Mouse (Mus musculus) intestine, postnatal 0 days (tissue): ENCODE measurements at regions not wholly inside any gene's neighbourhood (a gene's known extent, or its start where the extent isn't known, plus 50 kb on each side); places are given as distances from the start of the nearest gene placed in this dataset.

Experiments
- ATAC-seq: fragments of 200-750 bp; cut with Nextera tagmentation; 2 replicates; pipeline ENCODE4 v1.8.0; 2017; ENCODE audit warnings: mild to moderate bottlenecking, moderate TSS enrichment, moderate library complexity
- H3K27ac ChIP-seq: fragments of 300-500 bp; sonication (generic); 2 replicates; pipeline ENCODE4 v1.5.1; 2014; ENCODE audit warnings: mild to moderate bottlenecking, low read depth, low read length, moderate library complexity
- H3K27me3 ChIP-seq: fragments of 300-500 bp; sonication (generic); replicated peaks from 2 replicates; pipeline ENCODE4 v1.6.1; 2014; ENCODE audit warnings: low read length, mixed read lengths; ENCODE audit not compliant: control insufficient read depth, insufficient read depth
- H3K36me3 ChIP-seq: fragments of 300-500 bp; sonication (generic); 2 replicates; pipeline ENCODE4 v1.6.1; 2014; ENCODE audit warnings: mild to moderate bottlenecking, moderate library complexity; ENCODE audit not compliant: control insufficient read depth, insufficient read depth
- H3K4me1 ChIP-seq: fragments of 300-500 bp; sonication (generic); replicated peaks from 2 replicates; pipeline ENCODE4 v1.6.1; 2014; ENCODE audit warnings: antibody characterized with exemption, low read length, mixed read lengths; ENCODE audit not compliant: control insufficient read depth, insufficient read depth
- H3K4me2 ChIP-seq: fragments of 300-500 bp; sonication (generic); replicated peaks from 2 replicates; pipeline ENCODE4 v1.6.1; 2014; ENCODE audit warnings: low read depth, mild to moderate bottlenecking, moderate library complexity
- H3K4me3 ChIP-seq: fragments of 300-500 bp; sonication (generic); 2 replicates; pipeline ENCODE4 v1.5.1; 2014; ENCODE audit warnings: low read depth, low read length
- H3K9ac ChIP-seq: fragments of 300-500 bp; sonication (generic); 2 replicates; pipeline ENCODE4 v1.6.1; 2014; ENCODE audit warnings: mild to moderate bottlenecking, low read depth, low read length
- H3K9me3 ChIP-seq: fragments of 300-500 bp; sonication (generic); 2 replicates; pipeline ENCODE4 v1.6.1; 2016; ENCODE audit warnings: mixed run types; ENCODE audit not compliant: control insufficient read depth
- CTCF ChIP-seq: sonication (generic); IDR thresholded peaks from 2 replicates; pipeline ENCODE4 v1.5.1; 2016; ENCODE audit warnings: low read depth, mild to moderate bottlenecking, control low read depth, antibody characterized with exemption, moderate library complexity
- WGBS: fragments of 180-500 bp; shearing (Covaris S2); extraction: QIAGEN DNeasy Blood & Tissue Kit; methylation state at CpG from one replicate; pipeline ENCODE4 v1.1.7; 2014; 5-methylcytosine and 5-hydroxymethylcytosine counted together

DNA sequence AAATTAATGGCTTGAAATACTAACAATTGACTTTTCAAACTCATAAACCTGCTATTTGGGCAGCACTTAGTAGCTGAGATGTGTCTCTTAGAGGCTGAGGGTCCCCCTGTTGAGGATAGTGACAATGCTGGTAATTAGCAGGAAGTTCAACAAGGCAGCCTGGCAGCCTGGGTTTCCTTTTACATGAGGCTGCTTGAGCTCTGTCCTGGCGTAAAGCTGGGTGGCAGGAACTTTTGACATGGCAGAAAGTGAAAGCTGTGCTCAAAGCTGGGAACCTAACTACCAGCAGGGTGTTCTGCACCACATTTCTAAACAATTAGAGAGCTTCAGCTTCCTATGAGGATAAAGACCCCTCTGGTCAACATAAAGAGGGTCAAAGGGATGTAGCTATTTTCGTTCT, 194.5 kb downstream of the Etaa1 start:
- Histone ChIP-seq H3K4me3 (no peak overlapping the region), H3K36me3 (no peaks in the 10 kb centered on the region), H3K4me2 (no peak overlapping the region), H3K27ac (no peak overlapping the region), H3K27me3 (no peaks in the 10 kb centered on the region), H3K9ac (no peak overlapping the region), H3K4me1 (no peaks in the 10 kb centered on the region), H3K9me3 (no peaks in the 10 kb centered on the region)
- no peak for ATAC-seq
- TF ChIP-seq CTCF, result no peak
- 65% methylated on average over 2 of the region's 2 CpGs for WGBS

DNA sequence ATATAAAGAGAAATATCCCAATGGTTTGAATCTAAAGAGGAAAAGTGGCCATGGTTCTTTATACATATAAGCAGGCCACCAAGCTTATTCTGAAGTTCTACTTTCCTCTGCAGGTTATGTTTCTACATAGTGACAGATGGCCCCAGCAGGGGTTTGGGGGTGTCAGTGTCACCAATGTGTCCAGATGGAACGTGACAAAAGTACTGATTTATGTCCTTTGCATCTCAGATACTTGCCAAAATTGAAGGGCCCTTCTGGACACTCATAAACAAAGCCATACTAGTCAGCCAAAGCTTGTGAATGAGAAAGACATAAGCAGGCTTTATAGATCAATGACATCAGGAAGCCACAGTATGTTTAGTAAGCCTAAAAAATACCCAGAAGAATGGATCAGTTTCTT, 190.3 kb downstream of the Etaa1 start:
- H3K4me1 ChIP-seq, result no peaks in the 10 kb centered on the region
- no peaks in the 10 kb centered on the region for H3K36me3 ChIP-seq
- no peak for ATAC-seq
- H3K27me3 ChIP-seq, result no peaks in the 10 kb centered on the region
- TF ChIP-seq CTCF, result no peak
- no peak overlapping the region for H3K9ac ChIP-seq
- no peak overlapping the region for H3K4me2 ChIP-seq
- no peak overlapping the region for H3K4me3 ChIP-seq
- H3K9me3 ChIP-seq, result no peaks in the 10 kb centered on the region
- H3K27ac ChIP-seq, result no peak overlapping the region
- WGBS, result 37% methylated on average over 1 of the region's 1 CpGs

DNA sequence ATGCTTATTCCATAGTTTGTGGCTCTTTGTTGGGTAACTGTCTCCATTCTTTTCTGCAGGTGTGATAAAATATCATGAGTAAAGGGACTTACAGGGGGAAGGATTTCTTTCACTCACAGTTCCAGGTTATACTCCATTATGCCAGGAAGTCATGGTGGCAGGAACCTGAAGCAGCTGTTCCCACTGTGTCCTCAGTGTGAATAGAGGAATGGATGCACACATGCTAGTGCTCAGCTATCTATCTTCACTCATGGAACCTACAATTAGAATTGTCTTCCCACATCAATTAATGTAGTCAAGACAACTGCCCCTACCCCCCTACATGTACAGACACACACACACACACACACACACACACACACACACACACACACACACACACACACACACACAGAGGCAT, 189.5 kb downstream of the Etaa1 start:
- Histone ChIP-seq H3K9me3 (no peaks in the 10 kb centered on the region), H3K4me1 (no peaks in the 10 kb centered on the region), H3K4me3 (no peak overlapping the region), H3K27me3 (no peaks in the 10 kb centered on the region), H3K9ac (no peak overlapping the region), H3K36me3 (no peaks in the 10 kb centered on the region), H3K27ac (no peak overlapping the region), H3K4me2 (no peak overlapping the region)
- no peak for ATAC-seq
- no peak for TF ChIP-seq CTCF

DNA sequence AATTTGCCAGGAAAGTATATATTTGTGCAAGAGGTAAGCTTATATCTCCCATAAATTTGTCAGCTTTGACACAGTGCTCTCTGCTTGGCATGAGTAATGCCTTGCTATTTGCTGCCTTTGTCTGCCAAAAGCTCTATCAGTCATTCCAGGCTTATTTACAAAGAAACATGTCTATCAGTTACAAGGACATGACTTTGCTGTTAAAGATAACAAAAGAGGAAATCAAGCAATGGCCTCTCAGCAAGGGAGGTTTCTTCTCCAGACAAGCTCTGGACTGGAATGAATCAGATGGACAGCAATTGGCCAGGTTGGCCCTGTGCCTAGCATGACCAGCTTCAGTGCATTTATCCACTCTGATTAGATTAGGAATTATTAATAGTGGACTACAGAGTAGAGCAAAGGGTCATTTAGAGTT, 185.3 kb downstream of the Etaa1 start:
- Histone ChIP-seq H3K9me3 (no peaks in the 10 kb centered on the region), H3K27me3 (no peaks in the 10 kb centered on the region), H3K27ac (no peak overlapping the region), H3K36me3 (no peaks in the 10 kb centered on the region), H3K9ac (no peak overlapping the region), H3K4me1 (no peaks in the 10 kb centered on the region), H3K4me3 (no peak overlapping the region), H3K4me2 (no peak overlapping the region)
- no peak for ATAC-seq
- no peak for TF ChIP-seq CTCF

DNA sequence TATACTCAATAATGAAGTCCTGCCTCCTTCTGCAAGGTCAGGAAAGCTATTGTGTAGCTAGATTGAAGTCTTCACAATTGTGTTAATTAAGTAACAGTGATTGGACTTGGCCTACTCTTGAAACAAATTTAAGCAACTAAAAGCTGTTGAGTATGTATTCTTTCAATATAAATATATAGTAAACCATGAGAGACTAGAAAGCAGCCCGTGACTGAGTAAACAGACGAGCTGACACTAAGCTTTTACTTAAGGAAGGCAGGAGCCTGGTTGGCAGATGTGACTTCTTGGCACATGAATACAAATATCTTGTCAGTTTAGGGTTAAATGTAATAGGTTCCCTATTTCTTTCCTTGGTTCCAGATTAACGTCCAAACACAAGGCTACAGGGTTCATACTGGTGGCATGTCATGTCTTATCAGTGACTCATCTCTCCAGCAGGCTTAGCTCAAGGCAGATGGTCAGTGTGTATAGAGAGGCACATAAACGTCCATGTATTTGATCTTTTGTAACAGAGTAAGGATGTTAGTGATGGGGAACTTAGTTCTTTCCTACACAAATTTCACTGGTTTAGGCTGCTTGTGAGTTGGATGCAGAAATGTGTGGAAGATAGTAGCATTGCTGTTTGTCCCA, 184.7 kb downstream of the Etaa1 start:
- 22% methylated on average over 4 of the region's 4 CpGs for WGBS
- ATAC-seq, result no peak

DNA sequence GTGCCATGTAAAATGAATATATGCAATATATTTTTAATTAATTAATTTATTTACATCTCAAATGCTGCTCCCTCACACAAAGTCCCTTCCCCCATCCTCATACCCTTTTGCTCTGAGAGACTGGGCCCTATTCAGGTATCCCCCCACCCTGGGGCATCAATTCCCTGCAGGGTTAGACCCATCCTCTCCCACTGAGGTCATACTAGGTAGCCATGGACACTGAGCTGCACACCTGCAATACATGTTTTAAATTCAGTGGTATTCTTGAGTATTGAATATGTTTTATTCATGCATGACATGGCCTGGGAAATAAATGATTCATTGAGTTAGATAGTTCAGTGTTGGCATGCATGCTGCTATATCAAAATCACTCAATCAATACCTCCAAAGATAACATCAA, 156.0 kb downstream of the Etaa1 start:
- Histone ChIP-seq H3K9ac (no peak overlapping the region), H3K4me1 (no peaks in the 10 kb centered on the region), H3K4me2 (no peak overlapping the region), H3K36me3 (no peaks in the 10 kb centered on the region), H3K27ac (no peak overlapping the region), H3K27me3 (no peaks in the 10 kb centered on the region), H3K4me3 (no peak overlapping the region), H3K9me3 (no peaks in the 10 kb centered on the region)
- no peak for TF ChIP-seq CTCF
- ATAC-seq, result no peak

More for the DNA sequence above, 184.7 kb downstream of the Etaa1 start:
- Histone ChIP-seq H3K27ac (no peak overlapping the region), H3K4me2 (no peak overlapping the region), H3K36me3 (no peaks in the 10 kb centered on the region), H3K4me3 (no peak overlapping the region), H3K27me3 (no peaks in the 10 kb centered on the region), H3K4me1 (no peaks in the 10 kb centered on the region), H3K9ac (no peak overlapping the region), H3K9me3 (no peaks in the 10 kb centered on the region)
- TF ChIP-seq CTCF, result no peak

DNA sequence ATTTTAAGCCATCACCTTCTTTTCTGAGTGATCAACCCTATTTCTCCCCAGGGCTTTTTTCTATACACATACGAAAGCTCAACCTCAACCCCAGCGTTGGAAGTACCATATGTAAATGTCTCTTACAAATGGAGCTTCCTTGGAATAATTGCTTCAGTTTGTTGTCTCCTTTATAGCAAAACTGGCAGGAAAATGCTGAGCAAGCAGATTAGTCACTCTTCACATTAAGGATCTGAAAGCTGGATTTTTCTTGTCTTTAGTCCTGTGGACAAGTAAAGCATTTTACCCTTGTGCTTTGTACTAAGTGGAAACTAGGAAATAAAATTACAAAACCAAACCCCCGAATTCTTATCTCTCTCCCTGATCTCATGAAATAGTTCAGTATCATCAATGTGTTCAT, 145.8 kb downstream of the Etaa1 start:
- Histone ChIP-seq H3K9me3 (no peaks in the 10 kb centered on the region), H3K9ac (no peak overlapping the region), H3K4me3 (no peak overlapping the region), H3K27me3 (no peaks in the 10 kb centered on the region), H3K4me2 (no peak overlapping the region), H3K36me3 (no peaks in the 10 kb centered on the region), H3K27ac (no peak overlapping the region), H3K4me1 (no peaks in the 10 kb centered on the region)
- TF ChIP-seq CTCF, result no peak
- no peak for ATAC-seq
- WGBS, result 89% methylated on average over 3 of the region's 3 CpGs
